Mouse (Mus musculus) brain, embryonic 14.5 days (tissue): ENCODE measurements around the gene Tbx18. TPM values are rescaled to one million over a fixed set of nuclear protein-coding genes. Genes with fewer than 3 reads are reported as not detected.
A peak's percentile ranks its signal among the peaks of the same experiment; 100 is the strongest.

Experiments
- DNase-seq: peaks from one replicate; pipeline ENCODE4 v3.0.0-alpha.2; 2011; ENCODE audit warnings: low read depth
- CTCF ChIP-seq: fragments of 200-500 bp; IDR thresholded peaks from 2 replicates; pipeline ENCODE4 v1.5.1; 2012; ENCODE audit warnings: inconsistent platforms, mild to moderate bottlenecking, moderate library complexity, borderline replicate concordance; ENCODE audit not compliant: insufficient read depth, insufficient read length; ENCODE audit errors: extremely low read depth
- POLR2A ChIP-seq: fragments of 200-500 bp; IDR thresholded peaks from 2 replicates; pipeline ENCODE4 v1.6.1; 2012; ENCODE audit warnings: mild to moderate bottlenecking, inconsistent platforms, borderline replicate concordance; ENCODE audit not compliant: poor library complexity, insufficient read depth, insufficient read length, severe bottlenecking; ENCODE audit errors: extremely low read depth
- polyA plus RNA-seq: library from polyadenylated mRNA; depleted of rRNA; stranded (reverse); fragments of >200 nt; gene quantifications from 2 replicates; pipeline ENCODE4 v1.2.3, GENCODE M21; 2012

Gene Tbx18
- polyA plus RNA-seq, 1 experiment = 6.5 TPM

DNA sequence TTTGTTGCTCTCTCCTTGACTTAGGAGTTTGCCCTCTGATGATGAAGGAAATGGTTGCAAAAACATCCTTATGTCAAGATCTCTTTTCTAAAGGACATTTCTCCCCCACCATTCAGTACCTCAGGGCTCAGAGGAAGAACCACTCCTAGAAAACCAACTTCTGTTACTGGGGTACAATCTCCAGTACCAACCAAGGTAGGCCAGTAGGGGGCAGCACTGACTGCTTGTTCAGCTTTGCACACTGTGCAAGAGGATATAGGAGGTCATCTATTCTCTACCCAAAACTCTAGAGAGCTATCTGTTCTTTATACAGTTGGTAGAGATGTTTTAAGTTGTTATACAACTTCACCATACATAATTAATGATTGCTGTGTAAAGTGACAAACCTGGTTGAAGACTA is 22.9 kb downstream of the Tbx18 start:
- TF ChIP-seq POLR2A = no peak
- peak; percentile 67; the same call in 1 of the 2 replicates for TF ChIP-seq CTCF
- peak; percentile 46 for DNase-seq

DNA sequence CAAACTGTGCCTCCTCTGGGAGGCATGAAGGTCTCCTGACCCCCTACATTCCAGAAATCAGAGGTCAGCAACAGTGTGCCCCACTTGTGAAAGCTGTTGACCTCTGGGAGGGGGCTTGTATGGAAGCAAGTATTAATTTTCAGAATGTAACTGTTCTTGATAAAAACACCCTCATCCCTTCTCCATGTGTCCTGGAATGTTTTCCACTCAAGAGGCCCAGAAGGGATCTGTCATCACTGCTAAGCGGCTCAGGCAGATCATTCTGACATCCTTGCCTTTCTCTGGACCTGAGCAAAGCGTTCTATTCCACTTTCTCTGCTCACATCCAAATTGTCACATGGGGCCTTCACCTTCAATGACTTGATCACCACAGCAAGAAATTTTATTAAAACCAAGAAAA is 28.8 kb downstream of the Tbx18 start:
- TF ChIP-seq POLR2A (no peak), CTCF (no peak)
- DNase-seq = no peak

- TF ChIP-seq POLR2A (no peak), CTCF (no peak)
- DNase-seq = no peak
Measured at GRCm38 (mm10) chr9:87686981-87687380, 44.1 kb downstream of the Tbx18 start.

- DNase-seq = peak; percentile 21
Measured at GRCm38 (mm10) chr9:87682247-87682646, 48.8 kb downstream of the Tbx18 start.

More at GRCm38 (mm10) chr9:87682247-87682646, 48.8 kb downstream of the Tbx18 start:
- TF ChIP-seq POLR2A (no peak), CTCF (no peak)
